Mouse (Mus musculus): ENCODE measurements at regions not wholly inside any gene's neighbourhood (a gene's known extent, or its start where the extent isn't known, plus 50 kb on each side); places are given as distances from the start of the nearest gene placed in this dataset.
A peak's percentile ranks its signal among the peaks of the same experiment; 100 is the strongest.

- DNase-seq (ENCODE audit: extremely low spot score in 1 of 2, low spot score in 1 of 2) = peak; percentile 7 to 42
Measured at GRCm38 (mm10) chr12:65944251-65944650, 339.9 kb downstream of the Rpl10l start.

- no peak for DNase-seq (ENCODE audit: extremely low spot score in 1 of 2, low spot score in 1 of 2)
Measured at GRCm38 (mm10) chr12:65942166-65942565, 342.0 kb downstream of the Rpl10l start.

DNA sequence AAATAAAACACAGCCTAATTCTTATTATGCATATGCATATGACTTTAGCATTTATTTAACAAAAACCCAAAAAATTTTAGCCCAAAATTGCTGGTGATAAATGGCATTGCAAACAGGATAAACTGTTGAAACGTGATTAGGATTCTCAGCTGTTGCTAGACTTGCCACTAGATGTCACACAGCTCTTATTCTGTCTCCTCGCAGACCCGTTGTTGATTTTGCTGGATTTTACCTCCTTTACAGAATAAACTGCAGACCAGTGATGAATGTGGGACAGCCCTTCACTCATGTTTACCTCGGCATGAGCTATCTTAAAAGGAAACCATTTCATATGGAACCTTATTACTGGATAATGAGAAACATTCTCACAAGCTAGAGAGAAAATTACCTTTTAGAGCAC, 352.4 kb downstream of the Rpl10l start:
- DNase-seq (ENCODE audit: extremely low spot score in 1 of 2, low spot score in 1 of 2) = peak in 1 of 2 experiments; percentile 54

- no peak for DNase-seq (ENCODE audit: extremely low spot score in 1 of 2, low spot score in 1 of 2)
Measured at GRCm38 (mm10) chr12:65929718-65930377, 354.4 kb downstream of the Rpl10l start.

Measured in frontal cortex, adult 2 months (tissue).